Mouse (Mus musculus): ENCODE data around the gene Zfp385b. TPM values are rescaled to one million over a fixed set of nuclear protein-coding genes. Genes with fewer than 3 reads are reported as not detected.
"Not testable (repeated sequence)": the region's sequence is repeated elsewhere in the genome, so short reads cannot be mapped to it uniquely, and the experiment has no call there.

Zfp385b gene
- polyA plus RNA-seq, 1 experiment from 2014 or later: 2.8 TPM

DNA sequence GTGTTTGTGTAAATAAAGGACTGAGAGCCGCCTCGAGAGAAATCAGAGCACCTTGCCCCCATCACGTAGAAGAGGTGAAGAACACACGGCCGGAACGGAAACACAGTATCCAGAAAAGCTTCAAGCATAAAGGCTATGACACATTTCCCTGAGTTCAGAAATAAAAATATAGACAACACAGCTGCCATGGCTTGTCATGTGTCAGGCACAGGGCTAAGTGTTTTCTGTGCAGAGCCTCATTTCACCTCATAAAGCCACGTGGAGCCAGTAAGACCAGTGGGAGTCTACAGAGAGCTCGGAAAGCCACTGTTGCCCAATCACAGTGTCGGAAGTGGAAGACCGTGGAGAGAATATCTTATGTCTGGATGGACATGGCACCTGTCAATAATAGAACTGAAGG is 358.0 kb downstream of the Zfp385b start:
- H3K36me3 ChIP-seq: no peaks in the 10 kb centered on the region
- ATAC-seq (ENCODE audit: low FRiP score, low read depth): no peak
- no peak overlapping the region for H3K4me2 ChIP-seq (replicated peaks)
- H3K4me3 ChIP-seq: no peak overlapping the region
- H3K27ac ChIP-seq (replicated peaks): no peak overlapping the region
- no peaks in the 10 kb centered on the region for H3K27me3 ChIP-seq
- no peak overlapping the region for H3K9ac ChIP-seq (replicated peaks)
- no peaks in the 10 kb centered on the region for H3K9me3 ChIP-seq
- WGBS: 93% methylated on average over 10 of the region's 10 CpGs
- H3K4me1 ChIP-seq: no peaks in the 10 kb centered on the region

DNA sequence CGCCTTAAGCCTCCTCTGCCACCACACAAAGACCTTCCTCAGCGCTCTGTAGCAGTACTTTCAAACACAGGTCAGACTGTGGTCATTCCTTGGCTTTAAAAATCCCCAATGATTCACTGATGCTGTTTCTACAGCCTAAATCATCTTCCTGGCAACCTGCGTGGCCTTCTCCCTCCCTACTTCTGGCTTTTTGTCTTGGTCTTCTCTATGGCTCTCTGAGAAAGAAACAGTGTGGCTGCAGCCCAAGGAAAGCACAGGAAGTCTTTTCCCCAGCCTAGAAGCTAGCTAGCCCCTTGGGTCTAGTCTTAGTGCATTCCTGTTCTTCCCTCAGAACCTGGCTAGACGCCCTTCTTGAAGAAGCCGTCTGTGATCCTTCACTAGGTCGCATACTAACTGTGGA is 359.4 kb downstream of the Zfp385b start:
- Histone ChIP-seq H3K4me3 (no peak overlapping the region), H3K9me3 (no peaks in the 10 kb centered on the region), H3K9ac (replicated peaks) (no peak overlapping the region), H3K4me1 (no peaks in the 10 kb centered on the region), H3K36me3 (no peaks in the 10 kb centered on the region), H3K27me3 (no peaks in the 10 kb centered on the region), H3K4me2 (replicated peaks) (no peak overlapping the region), H3K27ac (replicated peaks) (no peak overlapping the region)
- no peak for ATAC-seq (ENCODE audit: low FRiP score, low read depth)
- WGBS: 89% methylated on average over 6 of the region's 6 CpGs

GRCm38 (mm10) chr2:77458431-77458830 is 361.0 kb downstream of the Zfp385b start:
- Histone ChIP-seq H3K4me1 (no peaks in the 10 kb centered on the region), H3K36me3 (no peaks in the 10 kb centered on the region), H3K27me3 (no peaks in the 10 kb centered on the region), H3K9me3 (no peaks in the 10 kb centered on the region), H3K4me2 (replicated peaks) (no peak overlapping the region), H3K4me3 (no peak overlapping the region), H3K27ac (replicated peaks) (no peak overlapping the region), H3K9ac (replicated peaks) (no peak overlapping the region)
- ATAC-seq (ENCODE audit: low FRiP score, low read depth): no peak
- 84% methylated on average over 6 of the region's 6 CpGs for WGBS

DNA sequence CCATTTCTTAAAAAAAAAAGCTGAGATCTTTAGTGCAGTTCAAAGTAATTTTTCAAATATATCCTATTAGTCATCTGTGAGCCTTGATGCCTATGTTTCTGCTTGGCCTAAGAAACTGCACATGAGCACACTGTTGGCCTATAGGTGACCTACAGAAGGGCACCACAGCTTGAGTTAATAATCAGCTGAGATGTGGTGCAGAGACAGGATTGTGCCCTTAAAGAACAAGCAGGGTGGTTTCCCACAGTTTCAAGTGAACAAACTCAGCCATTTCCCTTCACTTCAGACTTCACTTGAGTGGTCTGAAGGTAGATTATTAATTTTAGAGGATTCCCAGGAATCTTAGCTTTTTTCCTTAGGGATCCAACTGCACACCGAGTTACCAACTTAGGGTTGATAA is 362.3 kb downstream of the Zfp385b start:
- H3K9me3 ChIP-seq: no peaks in the 10 kb centered on the region
- no peaks in the 10 kb centered on the region for H3K4me1 ChIP-seq
- ATAC-seq (ENCODE audit: low FRiP score, low read depth): no peak
- H3K27ac ChIP-seq (replicated peaks): no peak overlapping the region
- H3K27me3 ChIP-seq: no peaks in the 10 kb centered on the region
- no peak overlapping the region for H3K4me2 ChIP-seq (replicated peaks)
- WGBS: 85% methylated on average over 1 of the region's 1 CpGs
- no peak overlapping the region for H3K4me3 ChIP-seq
- H3K9ac ChIP-seq (replicated peaks): no peak overlapping the region
- no peaks in the 10 kb centered on the region for H3K36me3 ChIP-seq

DNA sequence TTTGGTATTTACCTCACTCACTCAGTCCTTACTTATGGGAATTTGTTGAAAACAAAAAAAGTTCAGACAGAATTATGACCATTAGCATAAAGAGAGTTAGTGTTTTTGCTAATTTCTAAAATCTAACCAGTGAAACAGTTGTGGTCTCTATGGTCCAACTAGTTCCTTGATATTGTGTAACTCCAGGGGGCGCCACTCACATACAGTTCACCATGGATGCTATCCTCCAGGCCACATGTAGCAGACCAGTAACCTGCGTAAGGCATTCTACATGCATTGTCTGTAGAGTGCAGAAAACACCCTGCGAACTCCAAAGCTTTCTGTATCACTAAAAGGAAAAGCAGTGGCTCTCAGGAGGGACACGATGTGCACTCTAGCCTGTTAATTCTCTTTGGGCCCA is 362.8 kb downstream of the Zfp385b start:
- H3K9me3 ChIP-seq: no peaks in the 10 kb centered on the region
- no peaks in the 10 kb centered on the region for H3K27me3 ChIP-seq
- no peak overlapping the region for H3K4me2 ChIP-seq (replicated peaks)
- 48% methylated on average over 4 of the region's 4 CpGs for WGBS
- peak; percentile 70 for ATAC-seq (ENCODE audit: low FRiP score, low read depth)
- H3K9ac ChIP-seq (replicated peaks): no peak overlapping the region
- no peaks in the 10 kb centered on the region for H3K36me3 ChIP-seq
- no peak overlapping the region for H3K4me3 ChIP-seq
- no peak overlapping the region for H3K27ac ChIP-seq (replicated peaks)
- no peaks in the 10 kb centered on the region for H3K4me1 ChIP-seq

DNA sequence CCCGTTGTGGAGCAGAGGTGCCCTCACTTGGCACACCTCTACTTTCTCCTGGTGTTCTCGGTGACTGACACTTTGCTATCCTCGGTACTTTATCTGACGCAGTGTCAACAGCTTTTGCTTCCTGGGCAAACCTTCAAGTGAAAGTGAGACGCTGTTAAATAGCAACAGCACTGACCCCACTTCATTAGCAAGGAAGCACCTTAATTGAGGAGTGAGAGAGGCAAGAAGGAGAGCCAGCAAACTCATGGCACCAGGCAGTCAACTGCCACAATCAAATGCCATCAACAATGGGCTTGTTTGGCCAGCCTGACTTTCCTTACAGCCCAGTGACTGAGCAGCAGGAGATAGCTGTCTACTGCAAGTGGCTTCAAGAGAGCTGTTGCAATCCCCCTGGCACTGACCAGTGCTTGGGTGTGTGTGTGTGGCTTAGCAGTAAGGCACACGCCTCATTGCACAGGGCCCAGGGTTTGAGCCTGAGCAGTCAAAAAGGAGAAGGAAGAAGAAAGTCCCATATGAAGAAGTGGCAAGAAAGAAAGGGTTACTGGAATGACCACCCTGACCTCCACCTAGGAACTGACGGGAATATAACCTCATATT is 365.0 kb downstream of the Zfp385b start:
- ATAC-seq (ENCODE audit: low FRiP score, low read depth): no peak
- no peak overlapping the region for H3K9ac ChIP-seq (replicated peaks)
- no peak overlapping the region for H3K4me3 ChIP-seq
- H3K27me3 ChIP-seq: no peaks in the 10 kb centered on the region
- 81% methylated on average over 7 of the region's 7 CpGs for WGBS
- no peaks in the 10 kb centered on the region for H3K4me1 ChIP-seq
- no peak overlapping the region for H3K4me2 ChIP-seq (replicated peaks)
- no peaks in the 10 kb centered on the region for H3K9me3 ChIP-seq
- no peaks in the 10 kb centered on the region for H3K36me3 ChIP-seq
- H3K27ac ChIP-seq (replicated peaks): no peak overlapping the region

GRCm38 (mm10) chr2:77453786-77454185 is 365.7 kb downstream of the Zfp385b start:
- WGBS: 80% methylated on average over 3 of the region's 3 CpGs
- no peaks in the 10 kb centered on the region for H3K36me3 ChIP-seq
- ATAC-seq (ENCODE audit: low FRiP score, low read depth): no peak
- H3K4me1 ChIP-seq: no peaks in the 10 kb centered on the region
- no peak overlapping the region for H3K9ac ChIP-seq (replicated peaks)
- H3K27me3 ChIP-seq: no peaks in the 10 kb centered on the region
- H3K9me3 ChIP-seq: no peaks in the 10 kb centered on the region
- H3K27ac ChIP-seq (replicated peaks): no peak overlapping the region
- H3K4me2 ChIP-seq (replicated peaks): no peak overlapping the region
- H3K4me3 ChIP-seq: no peak overlapping the region

GRCm38 (mm10) chr2:77450017-77450416 is 369.4 kb downstream of the Zfp385b start:
- H3K4me2 ChIP-seq (replicated peaks); H3K4me3 ChIP-seq; H3K9ac ChIP-seq (replicated peaks); H3K27me3 ChIP-seq; H3K27ac ChIP-seq (replicated peaks); H3K36me3 ChIP-seq; H3K9me3 ChIP-seq; H3K4me1 ChIP-seq: not testable (repeated sequence)
- peak; percentile 31 for ATAC-seq (ENCODE audit: low FRiP score, low read depth)
- WGBS: 44% methylated on average over 5 of the region's 5 CpGs

DNA sequence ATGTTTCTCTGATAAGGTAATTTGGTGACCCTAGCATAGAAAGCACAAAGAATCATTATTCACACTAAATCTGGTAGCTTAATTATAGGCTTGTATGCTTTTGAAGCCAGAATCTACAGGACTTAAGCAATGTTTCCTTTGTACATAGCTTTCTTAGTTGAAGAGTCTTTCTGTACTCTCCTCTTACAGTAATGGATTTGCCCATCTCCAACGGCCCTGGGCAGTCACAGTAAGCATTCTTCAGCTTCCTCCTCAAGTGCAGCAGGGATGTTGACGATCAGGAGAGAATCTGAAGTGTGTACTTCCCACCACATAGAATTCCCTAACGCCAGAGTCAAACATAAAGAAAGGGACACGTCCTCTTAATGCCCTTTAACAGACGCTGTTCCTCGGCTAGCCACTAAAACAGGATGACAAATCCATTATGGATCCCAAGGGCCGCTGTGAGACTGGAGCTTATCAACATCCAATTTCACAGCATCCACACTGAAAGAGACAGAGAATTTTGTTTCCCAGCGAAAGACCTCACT is 370.4 kb downstream of the Zfp385b start:
- H3K4me2 ChIP-seq (replicated peaks): no peak overlapping the region
- H3K4me3 ChIP-seq: no peak overlapping the region
- H3K9me3 ChIP-seq: no peaks in the 10 kb centered on the region
- 0 out of 2 replicates have a peak, but pooled peaks cover 3% of the 10 kb centered on the region for H3K4me1 ChIP-seq
- H3K36me3 ChIP-seq: no peaks in the 10 kb centered on the region
- H3K27ac ChIP-seq (replicated peaks): no peak overlapping the region
- ATAC-seq (ENCODE audit: low FRiP score, low read depth): peak; percentile 31; the same call in 1 of the 2 replicates
- WGBS: 18% methylated on average over 8 of the region's 8 CpGs
- H3K27me3 ChIP-seq: no peaks in the 10 kb centered on the region
- H3K9ac ChIP-seq (replicated peaks): no peak overlapping the region

- no peaks in the 10 kb centered on the region for H3K9me3 ChIP-seq
- no peaks in the 10 kb centered on the region for H3K27me3 ChIP-seq
- H3K4me1 ChIP-seq: 0 out of 2 replicates have a peak, but pooled peaks cover 3% of the 10 kb centered on the region
- H3K36me3 ChIP-seq: no peaks in the 10 kb centered on the region
- WGBS: 95% methylated on average over 8 of the region's 8 CpGs
- no peak overlapping the region for H3K4me3 ChIP-seq
- ATAC-seq (ENCODE audit: low FRiP score, low read depth): no peak
- no peak overlapping the region for H3K4me2 ChIP-seq (replicated peaks)
- H3K27ac ChIP-seq (replicated peaks): no peak overlapping the region
- no peak overlapping the region for H3K9ac ChIP-seq (replicated peaks)
Measured at GRCm38 (mm10) chr2:77444282-77444681, 375.2 kb downstream of the Zfp385b start.

DNA sequence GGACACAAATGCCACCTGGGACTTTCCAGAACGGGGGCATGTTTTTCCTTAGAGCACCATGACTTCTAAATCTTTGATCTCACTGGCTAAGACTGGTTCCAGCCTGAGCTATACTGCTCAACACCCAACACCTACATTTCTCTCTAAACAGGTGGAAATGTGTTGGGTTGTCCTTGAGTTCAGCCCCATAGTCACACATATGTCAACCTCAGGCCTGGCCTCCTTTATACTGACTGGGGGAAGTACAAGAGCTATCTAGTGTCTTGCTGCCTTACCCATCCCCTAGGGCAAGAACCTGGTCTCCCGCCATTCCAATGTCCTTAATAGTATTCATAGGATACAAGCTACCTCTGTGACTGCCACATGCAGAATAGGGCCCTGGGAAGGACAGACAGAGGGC is 378.8 kb downstream of the Zfp385b start:
- H3K36me3 ChIP-seq: no peaks in the 10 kb centered on the region
- no peak overlapping the region for H3K27ac ChIP-seq (replicated peaks)
- H3K4me2 ChIP-seq (replicated peaks): no peak overlapping the region
- H3K9ac ChIP-seq (replicated peaks): no peak overlapping the region
- no peaks in the 10 kb centered on the region for H3K9me3 ChIP-seq
- peaks cover 7% of the 10 kb centered on the region; the same call in 1 of the 2 replicates for H3K4me1 ChIP-seq
- no peak overlapping the region for H3K4me3 ChIP-seq
- WGBS: 78% methylated on average over 2 of the region's 2 CpGs
- no peaks in the 10 kb centered on the region for H3K27me3 ChIP-seq
- no peak for ATAC-seq (ENCODE audit: low FRiP score, low read depth)

- no peaks in the 10 kb centered on the region for H3K9me3 ChIP-seq
- no peaks in the 10 kb centered on the region for H3K27me3 ChIP-seq
- 43% methylated on average over 9 of the region's 9 CpGs for WGBS
- no peak overlapping the region for H3K4me3 ChIP-seq
- no peak overlapping the region for H3K4me2 ChIP-seq (replicated peaks)
- no peak for ATAC-seq (ENCODE audit: low FRiP score, low read depth)
- no peak overlapping the region for H3K27ac ChIP-seq (replicated peaks)
- H3K9ac ChIP-seq (replicated peaks): no peak overlapping the region
- no peaks in the 10 kb centered on the region for H3K36me3 ChIP-seq
- H3K4me1 ChIP-seq: peaks cover 7% of the 10 kb centered on the region; the same call in 1 of the 2 replicates
Measured at GRCm38 (mm10) chr2:77436241-77436759, 383.1 kb downstream of the Zfp385b start.

DNA sequence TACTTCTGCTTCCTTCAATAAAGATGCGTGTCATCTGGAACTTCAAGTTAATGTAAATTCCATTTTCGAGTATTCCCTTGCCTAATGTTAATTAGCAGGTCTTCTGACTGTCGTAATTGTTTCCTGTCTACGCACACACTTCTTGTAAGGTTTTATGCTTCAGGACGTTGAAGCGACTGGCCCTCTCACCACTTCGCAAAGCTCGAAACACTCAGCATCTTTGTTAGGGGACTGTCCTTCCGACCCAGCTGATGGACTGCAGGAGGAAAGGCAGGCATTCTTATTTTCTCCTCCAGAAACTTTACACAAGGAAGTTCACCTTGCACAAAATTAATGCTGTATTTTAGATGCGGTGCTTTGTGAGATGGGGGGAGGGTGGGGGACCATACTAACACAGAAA is 400.0 kb downstream of the Zfp385b start:
- Histone ChIP-seq H3K36me3 (no peaks in the 10 kb centered on the region), H3K4me1 (no peaks in the 10 kb centered on the region), H3K9me3 (no peaks in the 10 kb centered on the region), H3K27me3 (no peaks in the 10 kb centered on the region), H3K4me2 (replicated peaks) (no peak overlapping the region), H3K27ac (replicated peaks) (no peak overlapping the region), H3K9ac (replicated peaks) (no peak overlapping the region), H3K4me3 (no peak overlapping the region)
- no peak for ATAC-seq (ENCODE audit: low FRiP score, low read depth)
- WGBS: 70% methylated on average over 10 of the region's 10 CpGs

Measured in midbrain, embryonic 12.5 days (tissue).